Mouse (Mus musculus): ENCODE measurements around the gene Tnfsf9.

- TF ChIP-seq CTCF (IDR thresholded peaks at IDR 0.05; ENCODE audit: control insufficient read depth, insufficient read depth, insufficient read length) (no peak), MAX (IDR thresholded peaks at IDR 0.05) (no peak), USF1 (IDR thresholded peaks at IDR 0.05; ENCODE audit: low read depth) (no peak), CEBPB (IDR thresholded peaks at IDR 0.05; ENCODE audit: low read depth) (no peak)
Observed at GRCm38 (mm10) chr17:57112768-57113474, 7.8 kb downstream of the Tnfsf9 start.
